Mouse (Mus musculus) cortical plate, adult 2 months (tissue): ENCODE measurements around the gene Tbcd. TPM values are rescaled to one million over a fixed set of nuclear protein-coding genes. Genes with fewer than 3 reads are reported as not detected.

Source experiments
- H3K27ac ChIP-seq: fragments of 200-500 bp; 2 replicates; pipeline ENCODE4 v1.5.1; 2012; ENCODE audit warnings: low read length, control low read depth, inconsistent platforms; ENCODE audit not compliant: insufficient read depth
- H3K4me1 ChIP-seq: fragments of 200-500 bp; 2 replicates; pipeline ENCODE4 v1.6.1; 2011; ENCODE audit warnings: low read length; ENCODE audit not compliant: control insufficient read depth, insufficient read depth
- H3K4me3 ChIP-seq: fragments of 200-500 bp; 2 replicates; pipeline ENCODE4 v1.5.1; 2011; ENCODE audit warnings: mild to moderate bottlenecking, low read length, control low read depth; ENCODE audit not compliant: insufficient read depth
- CTCF ChIP-seq: fragments of 200-500 bp; IDR thresholded peaks from 2 replicates; pipeline ENCODE4 v1.5.1; 2011; ENCODE audit warnings: mild to moderate bottlenecking, control low read depth, low read length; ENCODE audit not compliant: insufficient read depth; ENCODE audit errors: extremely low read depth
- POLR2A ChIP-seq: fragments of 200-500 bp; IDR thresholded peaks from 2 replicates; pipeline ENCODE4 v1.6.1; 2011; ENCODE audit warnings: mild to moderate bottlenecking, low read length, control low read depth; ENCODE audit not compliant: insufficient read depth; ENCODE audit errors: extremely low read depth
- polyA plus RNA-seq: library from polyadenylated mRNA; depleted of rRNA; stranded (reverse); fragments of >200 nt; gene quantifications from 2 replicates; pipeline ENCODE4 v1.2.3, GENCODE M21; 2012

Tbcd gene
- polyA plus RNA-seq, 1 experiment, result 53.8 TPM

DNA sequence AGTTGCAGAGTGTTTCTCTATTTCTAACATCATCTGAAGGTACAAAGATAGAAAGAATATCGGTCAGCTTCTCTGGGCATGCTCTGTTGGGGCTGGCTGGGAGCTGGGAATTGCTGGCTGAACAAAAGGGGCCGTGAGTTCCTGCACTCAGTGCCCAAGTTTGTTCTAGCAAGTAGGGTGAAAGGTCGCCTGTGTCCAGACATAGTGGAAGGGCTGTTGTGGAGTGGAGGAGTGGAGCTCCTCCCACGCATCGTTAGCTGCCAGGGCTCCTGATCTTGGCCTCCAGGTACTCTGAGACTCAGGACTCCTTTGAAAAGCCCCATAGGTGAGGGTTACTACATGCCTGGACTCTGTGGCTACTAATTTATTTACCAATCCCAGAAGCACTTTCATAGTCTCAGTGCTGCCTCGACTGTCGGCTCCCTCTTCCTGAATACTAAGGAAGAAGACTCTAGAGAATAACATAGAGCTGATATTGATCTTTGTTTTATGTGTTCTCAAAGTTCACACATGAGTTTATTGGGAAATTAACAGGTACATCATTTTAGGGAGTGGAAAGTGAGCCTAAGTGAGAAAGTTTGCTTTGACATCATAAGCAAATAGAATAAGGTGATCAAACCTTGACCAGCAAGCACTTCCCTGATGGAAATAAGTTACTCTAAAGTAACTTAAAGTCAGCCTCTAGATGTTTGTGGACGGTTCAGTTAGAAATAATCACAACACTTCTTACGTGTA lies 58.9 kb downstream of the Tbcd start:
- no peak for TF ChIP-seq POLR2A
- TF ChIP-seq CTCF, result no peak
- H3K4me1 ChIP-seq, result 0 out of 2 replicates have a peak, but pooled peaks cover 1% of the 10 kb centered on the region
- H3K4me3 ChIP-seq, result no peak overlapping the region
- no peak overlapping the region for H3K27ac ChIP-seq

DNA sequence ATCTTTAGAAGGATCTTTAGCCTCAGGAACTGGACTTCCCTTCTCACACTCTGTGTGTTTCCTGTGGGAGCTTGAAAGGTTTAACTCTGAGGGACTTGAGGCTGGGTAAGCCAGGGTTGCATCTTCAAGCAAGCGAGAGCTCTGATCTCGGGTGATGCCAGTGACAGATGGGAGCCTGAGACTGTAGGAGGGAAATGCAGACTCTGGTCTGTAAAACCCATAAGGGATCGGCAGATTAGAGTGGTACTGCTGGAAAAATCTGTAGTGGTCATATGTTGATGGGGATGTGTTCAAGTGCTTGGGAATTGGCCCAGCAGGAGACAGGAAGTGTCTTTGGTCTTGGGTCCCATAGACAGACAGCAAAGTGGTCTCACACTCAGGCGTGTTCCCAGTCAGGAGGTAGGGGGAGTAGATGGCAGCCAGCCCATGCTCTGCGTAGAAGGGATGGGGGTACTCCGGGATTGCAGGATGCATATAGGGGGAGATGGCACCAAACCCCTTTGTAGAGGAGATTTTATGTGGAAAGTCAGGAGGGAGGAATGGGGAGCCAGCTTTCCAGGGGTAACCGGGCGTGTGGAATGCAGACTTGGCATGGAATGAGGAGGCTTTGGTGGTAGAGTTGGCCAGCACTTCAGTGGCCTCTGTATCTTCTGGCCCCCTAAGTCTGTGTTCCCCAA lies 61.3 kb downstream of the Tbcd start:
- Histone ChIP-seq H3K4me1 (peaks cover 1% of the 10 kb centered on the region; the same call in 1 of the 2 replicates), H3K4me3 (no peak overlapping the region), H3K27ac (no peak overlapping the region)
- TF ChIP-seq POLR2A (no peak), CTCF (no peak)

DNA sequence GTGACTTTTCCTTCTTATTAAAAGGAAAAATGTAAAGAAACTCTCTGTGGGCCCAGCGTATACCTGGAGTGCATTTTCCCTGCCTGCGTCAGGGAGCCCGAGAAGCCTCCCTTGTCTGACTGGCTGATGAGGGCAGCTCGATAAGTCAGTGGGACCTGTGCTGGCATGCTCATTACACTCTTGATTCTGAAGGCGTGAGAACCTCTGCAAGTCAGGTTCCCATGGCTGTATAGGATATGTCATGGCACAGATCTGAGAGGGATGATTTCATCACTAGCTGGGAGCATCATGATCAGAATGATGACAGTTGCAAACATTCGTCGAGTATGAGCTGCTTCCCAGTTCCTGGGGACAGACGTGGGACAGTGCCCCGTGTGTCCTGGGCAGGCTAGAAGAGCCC lies 64.2 kb downstream of the Tbcd start:
- peaks cover 1% of the 10 kb centered on the region; the same call in 1 of the 2 replicates for H3K4me1 ChIP-seq
- TF ChIP-seq POLR2A (no peak), CTCF (no peak)
- H3K27ac ChIP-seq, result no peak overlapping the region
- H3K4me3 ChIP-seq, result no peak overlapping the region

DNA sequence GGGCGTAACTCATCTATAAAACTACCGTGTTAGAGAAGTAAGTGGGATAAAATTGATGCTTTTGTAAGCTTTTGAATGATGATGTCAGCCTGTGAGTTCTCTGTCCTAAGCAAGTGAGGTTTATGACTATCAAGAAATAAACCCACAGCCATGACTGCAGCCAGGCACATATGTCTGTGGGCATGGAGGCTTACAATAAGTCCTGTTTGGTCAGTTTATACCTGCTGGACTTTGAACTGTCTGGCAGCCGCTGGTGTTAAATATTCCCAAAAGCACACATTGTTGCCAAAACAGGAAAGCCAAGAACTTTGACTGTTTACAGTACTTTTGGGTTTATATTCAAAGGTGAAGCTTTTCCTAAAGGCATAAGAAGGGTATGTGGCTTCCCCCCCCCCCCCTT lies 65.2 kb downstream of the Tbcd start:
- no peak overlapping the region for H3K27ac ChIP-seq
- no peak overlapping the region for H3K4me3 ChIP-seq
- TF ChIP-seq POLR2A (no peak), CTCF (no peak)
- H3K4me1 ChIP-seq, result peaks cover 1% of the 10 kb centered on the region; the same call in 1 of the 2 replicates

DNA sequence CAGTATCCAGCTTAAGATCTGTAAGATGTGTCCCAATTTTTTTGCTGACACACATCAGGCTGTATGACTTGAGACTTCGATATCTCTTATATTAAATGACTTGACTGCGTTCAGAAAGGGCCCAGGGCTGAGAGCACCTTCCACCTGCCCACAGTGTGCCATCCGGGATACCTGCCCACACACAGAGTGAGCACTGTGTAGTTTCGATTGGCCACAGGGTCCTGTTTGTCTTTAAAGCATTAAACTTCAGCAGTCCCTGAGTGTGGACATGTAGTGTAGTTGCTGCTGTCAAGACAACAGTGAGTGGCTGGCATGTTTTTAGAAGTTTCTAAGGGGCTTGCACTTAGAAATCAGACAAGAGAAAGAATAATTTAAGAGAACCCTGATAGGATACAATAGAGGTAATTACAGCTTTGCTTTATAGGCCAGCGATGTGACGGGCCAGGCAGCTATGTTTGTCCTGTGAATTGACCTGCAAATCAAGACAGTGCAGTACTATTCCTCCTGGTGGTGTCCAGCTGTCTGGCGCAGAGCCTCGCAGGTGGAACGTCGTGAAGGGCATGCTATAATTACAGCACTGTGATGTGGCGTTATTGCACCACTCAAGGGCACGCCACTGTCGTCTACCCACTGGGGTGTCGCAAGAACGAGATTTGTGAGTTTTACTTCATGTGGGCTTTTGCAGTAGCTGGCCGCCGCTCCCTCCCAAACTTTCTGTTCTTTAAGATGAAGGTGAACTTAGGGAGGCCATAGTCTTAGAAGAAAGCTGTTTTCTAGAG lies 66.1 kb downstream of the Tbcd start:
- no peak for TF ChIP-seq CTCF
- H3K27ac ChIP-seq, result no peak overlapping the region
- H3K4me3 ChIP-seq, result no peak overlapping the region
- H3K4me1 ChIP-seq, result peaks cover 1% of the 10 kb centered on the region; the same call in 1 of the 2 replicates

DNA sequence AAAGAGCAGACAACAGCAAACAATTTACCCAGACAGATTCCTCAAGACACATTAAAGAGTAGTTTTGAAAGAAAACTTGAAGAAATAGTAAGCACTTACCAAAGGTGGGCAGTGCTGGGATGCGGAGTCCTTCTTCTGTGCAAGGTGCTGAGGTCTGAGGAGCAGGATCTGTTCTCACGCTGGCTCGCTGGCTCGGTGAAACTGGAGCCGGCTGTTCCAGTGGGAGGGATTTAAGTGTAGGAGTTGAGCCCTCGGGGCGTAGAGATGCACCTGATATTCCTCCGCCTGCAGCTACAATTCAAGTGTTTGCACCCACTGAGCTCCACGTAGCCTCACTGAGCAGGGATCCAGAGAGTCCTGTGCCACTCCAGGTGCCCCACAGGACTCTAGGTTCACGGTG lies 67.4 kb downstream of the Tbcd start, which contains the start of gene Zfp750:
Gene Zfp750 (minus strand): TSS at position 203 of the 400 bp plus-strand sequence.
- no peak within 1 kb of the TSS for H3K27ac ChIP-seq
- no peak within 1 kb of the TSS for H3K4me3 ChIP-seq
- no peaks in the 10 kb centered on the region; the same call in 1 of the 2 replicates for H3K4me1 ChIP-seq
- no peak for TF ChIP-seq CTCF
- TF ChIP-seq POLR2A, result no peak

DNA sequence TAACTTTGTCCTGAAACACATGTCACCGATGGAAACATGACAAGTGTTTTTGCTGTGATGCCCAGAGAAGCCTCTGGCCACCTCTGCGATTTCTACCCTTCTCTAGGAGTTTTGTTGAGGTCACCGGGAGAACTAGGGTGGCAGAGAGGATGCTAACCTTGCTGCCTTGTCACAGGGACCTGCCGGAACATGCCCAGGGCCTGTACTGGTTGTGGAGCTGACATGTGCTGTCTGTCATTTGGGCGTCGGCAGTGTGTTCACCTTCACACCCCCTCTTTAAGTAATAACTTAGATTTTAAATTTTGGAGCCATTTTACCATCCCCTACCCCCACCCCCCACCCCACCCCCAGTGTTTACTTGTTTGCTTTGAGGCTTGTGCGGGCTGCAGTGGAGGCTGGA lies 68.0 kb downstream of the Tbcd start:
- TF ChIP-seq POLR2A (no peak), CTCF (no peak)
- no peaks in the 10 kb centered on the region; the same call in 1 of the 2 replicates for H3K4me1 ChIP-seq
- no peak overlapping the region for H3K27ac ChIP-seq
- no peak overlapping the region for H3K4me3 ChIP-seq

DNA sequence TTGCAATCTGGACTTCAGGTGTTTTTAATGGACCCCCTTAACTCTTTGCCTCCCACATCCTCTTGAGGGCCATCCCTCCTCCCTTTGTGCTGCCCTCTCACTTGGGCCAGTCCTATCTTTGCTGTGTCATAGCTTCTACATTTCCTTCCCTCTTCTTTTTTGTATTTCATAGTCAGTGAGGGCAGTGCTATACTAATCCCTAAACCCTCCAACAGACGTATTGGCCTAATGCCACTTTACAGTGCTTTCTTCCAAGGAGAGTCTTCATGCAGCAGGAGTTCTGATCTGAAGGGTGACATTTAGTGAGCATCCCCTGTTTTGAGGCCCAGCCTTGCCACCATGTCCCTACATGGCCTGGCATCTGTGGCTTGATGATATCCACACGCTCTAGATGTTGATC lies 69.0 kb downstream of the Tbcd start:
- TF ChIP-seq POLR2A, result no peak
- no peak for TF ChIP-seq CTCF
- no peak overlapping the region for H3K4me3 ChIP-seq
- no peak overlapping the region for H3K27ac ChIP-seq
- H3K4me1 ChIP-seq, result no peaks in the 10 kb centered on the region; the same call in 1 of the 2 replicates

DNA sequence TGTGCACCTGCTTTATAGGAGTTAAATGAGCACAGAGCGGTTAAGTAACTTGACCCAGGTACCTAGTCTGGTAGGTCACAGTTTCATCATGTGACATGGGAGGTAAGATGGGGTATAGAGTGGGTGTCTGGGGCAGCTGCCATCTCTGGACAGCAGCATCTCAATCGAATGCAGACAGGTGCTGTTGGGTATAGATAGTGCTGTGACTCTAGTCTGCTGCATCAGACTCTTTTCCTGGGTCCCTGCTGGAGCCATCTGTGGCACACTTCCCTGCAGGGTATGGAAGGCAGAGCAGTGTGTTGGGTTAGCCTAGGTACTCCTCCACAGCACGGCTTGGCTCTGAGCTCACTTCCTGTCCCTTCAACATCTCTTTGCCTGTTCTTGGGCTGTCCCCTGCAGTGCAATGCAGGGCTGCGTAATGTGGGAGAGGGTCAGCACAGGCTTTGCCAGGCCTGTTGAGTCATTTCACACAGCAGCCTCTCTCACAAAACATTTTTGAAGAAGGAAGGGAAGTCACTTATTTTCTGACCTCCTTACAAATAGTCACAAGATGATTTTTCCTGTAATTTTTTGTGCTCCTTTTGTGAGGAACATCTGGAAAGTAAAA lies 70.5 kb downstream of the Tbcd start:
- Histone ChIP-seq H3K27ac (no peak overlapping the region), H3K4me1 (no peaks in the 10 kb centered on the region; the same call in 1 of the 2 replicates)

More for the DNA sequence above, 70.5 kb downstream of the Tbcd start:
- TF ChIP-seq POLR2A (no peak), CTCF (no peak)
- no peak overlapping the region for H3K4me3 ChIP-seq
